Mouse (Mus musculus) midbrain, embryonic 11.5 days (tissue): ENCODE measurements around the gene Mex3d. TPM values are rescaled to one million over a fixed set of nuclear protein-coding genes. Genes with fewer than 3 reads are reported as not detected.

ENCODE experiments used
- ATAC-seq: fragments of 200-750 bp; cut with Nextera tagmentation; 2 replicates; pipeline ENCODE4 v1.8.0; 2017; ENCODE audit warnings: moderate TSS enrichment, moderate library complexity; ENCODE audit not compliant: low FRiP score
- DNase-seq: peaks from one replicate; pipeline ENCODE4 v3.0.0; 2015; ENCODE audit warnings: low spot score; ENCODE audit errors: missing footprints
- H3K27ac ChIP-seq: fragments of 300-500 bp; sonication (generic); 2 replicates; pipeline ENCODE4 v1.5.1; 2014; ENCODE audit warnings: low read depth, low read length
- H3K27me3 ChIP-seq: fragments of 300-500 bp; sonication (generic); 2 replicates; pipeline ENCODE4 v1.6.1; 2014; ENCODE audit warnings: mild to moderate bottlenecking, low read length, moderate library complexity, mixed read lengths; ENCODE audit not compliant: control insufficient read depth, insufficient read depth
- H3K36me3 ChIP-seq: fragments of 300-500 bp; sonication (generic); 2 replicates; pipeline ENCODE4 v1.6.1; 2014; ENCODE audit warnings: mild to moderate bottlenecking, low read length, moderate library complexity, mixed read lengths; ENCODE audit not compliant: control insufficient read depth, insufficient read depth
- H3K4me1 ChIP-seq: fragments of 300-500 bp; sonication (generic); 2 replicates; pipeline ENCODE4 v1.6.1; 2014; ENCODE audit warnings: low read length; ENCODE audit not compliant: control insufficient read depth, insufficient read depth
- H3K4me2 ChIP-seq: fragments of 300-500 bp; sonication (generic); 2 replicates; pipeline ENCODE4 v1.6.1; 2014; ENCODE audit warnings: mild to moderate bottlenecking, moderate library complexity
- H3K4me3 ChIP-seq: fragments of 300-500 bp; sonication (generic); 2 replicates; pipeline ENCODE4 v1.5.1; 2014; ENCODE audit warnings: low read depth, low read length
- H3K9ac ChIP-seq: fragments of 300-500 bp; sonication (generic); 2 replicates; pipeline ENCODE4 v1.6.1; 2014; ENCODE audit warnings: low read length
- H3K9me3 ChIP-seq: fragments of 300-500 bp; sonication (generic); 2 replicates; pipeline ENCODE4 v1.6.1; 2016; ENCODE audit warnings: low read length; ENCODE audit not compliant: control insufficient read depth
- WGBS: fragments of 180-500 bp; shearing (Covaris S2); extraction: QIAGEN DNeasy Blood & Tissue Kit; methylation state at CpG from one replicate; pipeline ENCODE4 v1.1.7; 2014; 5-methylcytosine and 5-hydroxymethylcytosine counted together
- polyA plus RNA-seq: library from polyadenylated mRNA; unstranded; fragments of >200 nt; fragmentation: Nextera tagmentation; extraction: Ambion mirVana; gene quantifications from 2 replicates; pipeline ENCODE4 v1.2.1, GENCODE M21; 2014

Mex3d gene
- polyA plus RNA-seq, 1 experiment from 2014 or later, result 11.8 TPM

DNA sequence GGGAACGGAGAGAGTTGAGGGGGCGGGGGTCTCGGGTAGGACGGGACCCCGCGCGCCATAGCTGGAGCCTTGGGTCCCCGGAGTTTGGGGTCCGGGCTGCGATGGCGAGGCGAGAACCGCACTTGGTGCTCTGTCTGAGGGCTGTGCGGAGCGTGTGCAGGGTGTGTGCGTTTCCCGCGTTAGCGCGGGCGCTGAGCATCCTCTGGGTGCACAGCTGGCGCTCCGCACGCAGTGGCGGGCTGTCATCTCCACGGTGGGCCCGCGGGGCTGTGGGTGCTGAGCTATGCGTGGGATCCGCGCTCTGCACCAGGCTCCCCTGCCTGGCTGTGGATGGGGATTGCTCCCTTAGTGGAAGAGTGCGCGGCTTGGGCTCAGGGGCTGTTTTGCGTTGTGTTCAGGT, 30.7 kb downstream of the Mex3d start:
- Histone ChIP-seq H3K4me1 (peaks cover 8% of the 10 kb centered on the region), H3K27me3 (peaks cover 58% of the 10 kb centered on the region), H3K9me3 (no peaks in the 10 kb centered on the region), H3K9ac (no peak overlapping the region), H3K4me2 (peak overlapping the region; percentile 31), H3K36me3 (no peaks in the 10 kb centered on the region), H3K27ac (no peak overlapping the region), H3K4me3 (peak overlapping the region; percentile 20)
- no peak for ATAC-seq
- 1% methylated on average over 34 of the region's 34 CpGs for WGBS
- DNase-seq, result no peak

DNA sequence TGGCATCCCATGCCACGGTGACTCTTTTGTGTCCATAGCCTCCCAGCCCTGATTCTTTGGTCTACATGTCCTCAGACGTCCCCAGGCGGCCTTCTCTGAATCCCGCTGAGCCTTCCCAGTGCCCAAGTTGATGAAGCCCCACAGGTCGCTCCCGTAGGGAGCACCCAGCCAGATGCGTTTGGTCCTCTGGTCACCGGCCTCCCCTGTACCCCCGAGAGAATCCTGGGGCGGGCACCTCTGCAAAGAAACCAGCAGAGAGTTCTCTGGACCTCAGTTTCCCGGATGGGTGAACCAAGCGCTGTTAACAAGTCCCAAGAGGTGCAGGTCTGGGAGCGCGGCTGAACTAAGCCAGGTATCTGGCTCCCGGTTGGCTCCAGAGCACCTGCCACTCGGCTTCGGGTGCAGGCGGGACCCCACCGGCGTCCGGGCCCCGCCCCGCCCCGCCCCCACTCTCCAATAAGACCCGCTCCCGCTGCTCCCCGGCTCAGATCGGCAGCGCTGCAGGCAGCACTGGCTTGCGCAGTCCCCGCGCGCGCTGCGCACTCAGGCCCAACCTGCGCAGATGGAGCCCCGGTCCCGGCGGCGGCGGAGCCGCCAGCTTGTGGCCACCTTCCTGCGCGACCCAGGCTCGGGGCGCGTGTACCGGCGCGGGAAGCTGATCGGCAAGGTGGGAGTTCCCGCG, 31.3 kb downstream of the Mex3d start, which contains the start of gene Plk5:
Gene Plk5 (plus strand): TSS at position 459 of the 682 bp plus-strand sequence.
- Histone ChIP-seq H3K9me3 (no peaks in the 10 kb centered on the region), H3K27ac (no peak within 1 kb of the TSS), H3K36me3 (no peaks in the 10 kb centered on the region), H3K4me1 (peaks cover 8% of the 10 kb centered on the region), H3K9ac (no peak within 1 kb of the TSS), H3K4me2 (peak within 1 kb of the TSS; percentile 31), H3K27me3 (peaks cover 60% of the 10 kb centered on the region), H3K4me3 (peak within 1 kb of the TSS; percentile 20)
- under 1% methylated on average over 50 of the region's 53 CpGs for WGBS
- DNase-seq, result no peak
- no peak for ATAC-seq

DNA sequence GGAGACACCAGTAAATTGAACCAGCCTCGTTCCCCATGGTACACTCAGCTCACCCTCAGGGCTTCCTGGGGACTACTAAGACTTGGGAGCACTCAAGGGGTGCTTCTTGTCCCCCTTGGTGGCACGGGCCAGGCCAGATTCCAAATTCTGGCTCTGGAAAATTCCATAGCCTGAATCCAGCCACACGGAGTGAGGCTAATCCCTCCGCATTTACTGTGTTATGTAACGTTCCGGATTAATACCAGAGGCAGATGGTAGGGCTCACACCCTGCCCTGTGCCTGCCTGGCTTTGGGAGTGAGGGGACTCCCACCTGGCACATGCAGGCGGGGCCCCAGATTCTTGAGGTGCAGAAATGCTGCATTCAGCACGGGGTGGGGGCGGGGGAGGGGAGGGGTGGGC, 32.0 kb downstream of the Mex3d start:
- H3K4me3 ChIP-seq, result no peak overlapping the region
- 9% methylated on average over 8 of the region's 9 CpGs for WGBS
- no peaks in the 10 kb centered on the region for H3K9me3 ChIP-seq
- H3K27me3 ChIP-seq, result peaks cover 64% of the 10 kb centered on the region
- no peak for DNase-seq
- H3K4me1 ChIP-seq, result peaks cover 8% of the 10 kb centered on the region
- H3K4me2 ChIP-seq, result no peak overlapping the region
- no peak overlapping the region for H3K9ac ChIP-seq
- no peak overlapping the region for H3K27ac ChIP-seq
- no peak for ATAC-seq
- H3K36me3 ChIP-seq, result no peaks in the 10 kb centered on the region

DNA sequence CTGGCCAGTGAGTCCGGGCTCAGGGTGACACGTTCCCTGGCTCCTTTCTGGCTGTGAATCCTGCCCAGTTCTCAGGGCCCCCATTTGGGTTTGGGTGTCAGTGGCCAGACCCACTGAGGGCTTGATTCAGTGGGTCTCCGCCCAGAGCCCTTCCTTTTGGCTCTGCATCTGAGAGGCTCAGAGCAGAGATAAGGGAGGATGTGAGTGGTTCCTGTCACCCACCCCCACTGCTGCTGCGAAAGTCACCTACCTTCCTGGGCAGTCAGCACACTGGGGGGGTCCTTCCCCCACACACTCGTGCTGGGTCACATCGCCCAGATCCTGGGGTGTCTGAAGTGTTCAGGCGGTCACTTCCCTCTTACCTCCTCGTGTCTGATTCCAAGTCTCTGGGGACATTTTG, 34.7 kb downstream of the Mex3d start:
- DNase-seq (no peak), ATAC-seq (no peak)
- Histone ChIP-seq H3K36me3 (no peaks in the 10 kb centered on the region), H3K27me3 (peaks cover 76% of the 10 kb centered on the region), H3K27ac (no peak overlapping the region), H3K4me1 (peaks cover 11% of the 10 kb centered on the region), H3K9me3 (no peaks in the 10 kb centered on the region), H3K9ac (no peak overlapping the region), H3K4me3 (no peak overlapping the region), H3K4me2 (no peak overlapping the region)
- 68% methylated on average over 8 of the region's 8 CpGs for WGBS

DNA sequence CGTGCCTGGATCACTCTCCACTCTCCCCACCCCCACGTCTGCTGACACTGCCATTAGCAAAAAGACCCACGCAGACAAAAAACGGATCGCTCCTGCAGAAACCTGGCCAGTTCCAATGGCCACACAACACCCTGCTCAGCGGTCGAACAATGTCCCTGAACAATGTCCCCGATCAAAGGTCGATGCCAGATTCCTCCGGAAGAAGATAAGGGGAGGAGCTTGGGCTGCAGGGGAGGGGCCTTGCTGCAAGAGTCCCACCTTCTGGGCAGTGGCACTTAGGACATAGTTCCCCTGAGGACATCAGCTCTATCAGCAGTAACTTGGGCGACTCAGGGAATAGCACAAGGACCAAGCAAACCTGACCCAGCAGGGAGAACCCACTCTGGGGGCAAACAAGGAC, 35.6 kb downstream of the Mex3d start:
- H3K36me3 ChIP-seq, result no peaks in the 10 kb centered on the region
- WGBS, result 27% methylated on average over 11 of the region's 11 CpGs
- ATAC-seq (no peak), DNase-seq (no peak)
- peaks cover 11% of the 10 kb centered on the region for H3K4me1 ChIP-seq
- no peak overlapping the region for H3K9ac ChIP-seq
- H3K27me3 ChIP-seq, result peaks cover 76% of the 10 kb centered on the region
- no peak overlapping the region for H3K27ac ChIP-seq
- H3K4me3 ChIP-seq, result no peak overlapping the region
- no peak overlapping the region for H3K4me2 ChIP-seq
- H3K9me3 ChIP-seq, result no peaks in the 10 kb centered on the region

DNA sequence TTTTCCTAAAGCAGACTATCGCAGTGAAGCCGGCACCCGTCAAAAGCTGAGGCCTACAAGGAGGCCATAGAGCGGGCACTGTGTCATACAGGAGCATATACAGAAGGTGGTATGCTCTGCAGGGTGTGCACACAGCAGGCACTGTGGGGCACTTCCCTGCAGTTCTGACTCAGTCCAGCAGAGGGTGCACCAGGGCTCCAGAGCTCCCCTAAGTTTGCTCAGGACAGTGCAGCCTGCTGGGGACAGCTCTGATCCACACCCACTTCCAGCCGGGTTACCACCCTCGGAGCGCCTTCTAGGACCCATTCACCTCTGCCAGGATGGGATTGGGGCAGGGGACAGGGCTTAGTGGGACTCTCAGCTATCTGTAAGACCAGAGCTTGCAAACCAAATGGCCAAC, 37.2 kb downstream of the Mex3d start:
- Histone ChIP-seq H3K4me1 (peaks cover 4% of the 10 kb centered on the region), H3K27me3 (peaks cover 75% of the 10 kb centered on the region), H3K9ac (no peak overlapping the region), H3K27ac (no peak overlapping the region), H3K4me3 (no peak overlapping the region), H3K4me2 (no peak overlapping the region), H3K9me3 (no peaks in the 10 kb centered on the region), H3K36me3 (no peaks in the 10 kb centered on the region)
- WGBS, result 5% methylated on average over 7 of the region's 7 CpGs
- DNase-seq (peak; percentile 99), ATAC-seq (peak; percentile 74)

DNA sequence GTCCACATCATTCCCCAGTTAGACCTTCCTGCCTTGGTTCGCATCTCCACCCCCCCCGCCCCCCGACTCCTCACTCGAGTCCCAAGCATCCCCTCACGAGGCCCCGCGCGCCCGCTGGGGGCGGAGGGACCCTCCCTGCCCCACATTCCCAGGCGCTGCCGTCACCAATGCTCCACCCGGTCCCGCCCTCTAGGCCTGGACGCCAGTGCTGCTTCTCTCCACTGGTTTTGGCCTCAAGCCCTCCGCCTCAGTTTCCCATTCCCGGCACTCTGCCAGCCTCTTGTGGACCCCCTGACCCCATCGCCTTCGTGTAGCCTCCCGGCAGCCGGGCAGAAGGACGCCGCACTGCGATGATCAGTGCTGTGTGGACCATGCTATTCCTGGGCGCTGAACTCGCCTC, 38.5 kb downstream of the Mex3d start:
- no peak for ATAC-seq
- H3K4me1 ChIP-seq, result peaks cover 9% of the 10 kb centered on the region
- H3K27ac ChIP-seq, result no peak overlapping the region
- DNase-seq, result no peak
- H3K9ac ChIP-seq, result no peak overlapping the region
- no peak overlapping the region for H3K4me2 ChIP-seq
- H3K36me3 ChIP-seq, result no peaks in the 10 kb centered on the region
- H3K4me3 ChIP-seq, result no peak overlapping the region
- H3K27me3 ChIP-seq, result peaks cover 80% of the 10 kb centered on the region
- no peaks in the 10 kb centered on the region for H3K9me3 ChIP-seq
- 11% methylated on average over 26 of the region's 26 CpGs for WGBS

DNA sequence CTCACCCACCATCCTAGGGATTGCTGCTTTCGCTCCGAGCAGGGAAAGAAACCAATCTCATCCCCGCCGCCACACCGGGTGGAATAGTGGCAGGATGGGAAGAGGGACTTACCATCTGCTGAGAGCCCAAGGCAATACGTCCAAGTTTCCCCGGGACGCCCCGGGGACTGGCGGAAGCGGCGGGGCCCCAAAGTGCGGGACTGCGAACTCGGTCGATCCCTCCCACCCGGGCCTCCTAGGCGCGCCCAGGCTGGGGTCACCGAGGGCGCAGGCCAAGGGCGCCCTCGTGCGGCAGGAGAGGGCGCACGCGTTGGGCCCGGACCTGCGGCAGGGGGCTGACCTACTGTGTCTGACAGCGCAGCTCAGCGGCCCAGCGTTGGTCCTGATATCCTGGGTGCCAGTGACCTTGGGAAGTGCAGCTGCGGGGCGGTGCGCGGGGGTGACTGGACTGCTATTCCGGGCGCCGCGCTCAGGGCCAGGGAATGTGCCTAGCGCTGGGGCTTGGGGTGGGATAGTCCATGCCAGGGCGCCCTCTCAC, 39.1 kb downstream of the Mex3d start, which contains the start of gene Adamtsl5:
Gene Adamtsl5 (minus strand): TSS at position 169 of the 538 bp plus-strand sequence.
- Histone ChIP-seq H3K4me2 (peak within 1 kb of the TSS; percentile 38), H3K27ac (no peak within 1 kb of the TSS), H3K27me3 (peaks cover 85% of the 10 kb centered on the region), H3K9ac (peak within 1 kb of the TSS; percentile 20; the same call in 1 of the 2 replicates), H3K9me3 (no peaks in the 10 kb centered on the region), H3K4me1 (peaks cover 10% of the 10 kb centered on the region), H3K4me3 (peak within 1 kb of the TSS; percentile 15; the same call in 1 of the 2 replicates), H3K36me3 (no peaks in the 10 kb centered on the region)
- ATAC-seq (peak; percentile 62), DNase-seq (peak; percentile 98)
- under 1% methylated on average over 42 of the region's 42 CpGs for WGBS

DNA sequence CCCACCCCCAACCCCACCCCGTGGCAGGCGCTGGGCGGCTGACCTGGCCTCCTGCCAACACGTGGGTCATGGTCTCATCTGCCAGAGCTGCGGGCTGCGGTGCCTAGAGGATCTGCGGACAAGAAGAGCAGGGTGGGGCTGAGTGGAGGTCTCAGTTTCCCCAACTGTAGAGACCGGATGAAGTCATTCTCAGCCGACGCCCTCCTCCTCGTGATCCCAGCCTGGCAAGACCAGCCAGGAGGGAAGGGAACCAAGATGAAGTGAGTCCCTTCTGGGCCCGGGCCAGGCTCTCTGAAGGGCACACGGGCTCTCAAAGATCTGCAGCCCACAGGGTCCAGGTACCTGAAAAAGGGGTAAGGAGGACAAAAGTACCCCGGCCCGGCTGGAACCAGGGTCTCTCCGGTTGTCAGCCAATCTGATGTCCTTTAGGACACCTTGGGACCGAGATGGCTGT, 39.9 kb downstream of the Mex3d start:
- H3K4me2 ChIP-seq, result no peak overlapping the region
- peak overlapping the region; percentile 20; the same call in 1 of the 2 replicates for H3K9ac ChIP-seq
- DNase-seq, result no peak
- peaks cover 87% of the 10 kb centered on the region for H3K27me3 ChIP-seq
- ATAC-seq, result no peak
- no peaks in the 10 kb centered on the region for H3K36me3 ChIP-seq
- 17% methylated on average over 17 of the region's 17 CpGs for WGBS
- H3K4me3 ChIP-seq, result no peak overlapping the region
- no peak overlapping the region for H3K27ac ChIP-seq
- peaks cover 15% of the 10 kb centered on the region for H3K4me1 ChIP-seq
- H3K9me3 ChIP-seq, result no peaks in the 10 kb centered on the region
